Mouse (Mus musculus): ENCODE measurements around the gene Gzmf. TPM values are rescaled to one million over a fixed set of nuclear protein-coding genes. Genes with fewer than 3 reads are reported as not detected.
"Not testable (repeated sequence)": the region's sequence is repeated elsewhere in the genome, so short reads cannot be mapped to it uniquely, and the experiment has no call there.

Gene Gzmf
- polyA plus RNA-seq (2012; rRNA removed) = not detected in 2 replicates

- no peak for TF ChIP-seq CTCF (IDR thresholded peaks at IDR 0.05; ENCODE audit: extremely low read depth, insufficient read depth, low read length)
- no peak for TF ChIP-seq POLR2A (IDR thresholded peaks at IDR 0.05; ENCODE audit: extremely low read depth, insufficient read depth, low read length)
- no peak within 1 kb of the TSS for H3K27ac ChIP-seq (ENCODE audit: insufficient read depth, low read length)
- no peak within 1 kb of the TSS for H3K4me3 ChIP-seq (ENCODE audit: insufficient read depth, low read length)
- H3K4me1 ChIP-seq (ENCODE audit: control insufficient read depth, insufficient read depth, low read length) = no peaks in the 10 kb centered on the region
These were observed at the start of gene Gzmf for GRCm38 (mm10) chr14:56211317-56211716. TSS of gene Gzmf (minus strand) at chr14:56211417.

GRCm38 (mm10) chr14:56240409-56240808 is 29.2 kb upstream of the Gzmf start:
- H3K27ac ChIP-seq (ENCODE audit: insufficient read depth, low read length) = no peak overlapping the region
- no peaks in the 10 kb centered on the region for H3K4me1 ChIP-seq (ENCODE audit: control insufficient read depth, insufficient read depth, low read length)
- H3K4me3 ChIP-seq (ENCODE audit: insufficient read depth, low read length) = no peak overlapping the region
- no peak for TF ChIP-seq CTCF (IDR thresholded peaks at IDR 0.05; ENCODE audit: extremely low read depth, insufficient read depth, low read length)
- TF ChIP-seq POLR2A (IDR thresholded peaks at IDR 0.05; ENCODE audit: extremely low read depth, insufficient read depth, low read length) = no peak

- no peak within 1 kb of the TSS for H3K27ac ChIP-seq (ENCODE audit: insufficient read depth, low read length)
- H3K4me1 ChIP-seq (ENCODE audit: control insufficient read depth, insufficient read depth, low read length) = no peaks in the 10 kb centered on the region
- no peak within 1 kb of the TSS for H3K4me3 ChIP-seq (ENCODE audit: insufficient read depth, low read length)
- TF ChIP-seq CTCF (IDR thresholded peaks at IDR 0.05; ENCODE audit: extremely low read depth, insufficient read depth, low read length) (no peak), POLR2A (IDR thresholded peaks at IDR 0.05; ENCODE audit: extremely low read depth, insufficient read depth, low read length) (no peak)
These were observed 23.3 kb upstream of the Gzmf start, which contains the start of gene Gzmc for GRCm38 (mm10) chr14:56234556-56234955. TSS of gene Gzmc (minus strand) at chr14:56234656.

- TF ChIP-seq POLR2A (IDR thresholded peaks at IDR 0.05; ENCODE audit: extremely low read depth, insufficient read depth, low read length) (no peak), CTCF (IDR thresholded peaks at IDR 0.05; ENCODE audit: extremely low read depth, insufficient read depth, low read length) (no peak)
- no peak overlapping the region for H3K27ac ChIP-seq (ENCODE audit: insufficient read depth, low read length)
- no peaks in the 10 kb centered on the region for H3K4me1 ChIP-seq (ENCODE audit: control insufficient read depth, insufficient read depth, low read length)
- H3K4me3 ChIP-seq (ENCODE audit: insufficient read depth, low read length) = no peak overlapping the region
These were observed 5.6 kb downstream of the Gzmf start for GRCm38 (mm10) chr14:56205613-56206012.

- H3K4me3 ChIP-seq (ENCODE audit: insufficient read depth, low read length); H3K27ac ChIP-seq (ENCODE audit: insufficient read depth, low read length): not testable (repeated sequence)
- peak; percentile 31 for TF ChIP-seq CTCF (IDR thresholded peaks at IDR 0.05; ENCODE audit: extremely low read depth, insufficient read depth, low read length)
These were observed 6.2 kb downstream of the Gzmf start for GRCm38 (mm10) chr14:56205021-56205420.

GRCm38 (mm10) chr14:56203975-56204374 is 7.2 kb downstream of the Gzmf start:
- Histone ChIP-seq H3K4me1 (ENCODE audit: control insufficient read depth, insufficient read depth, low read length) (no peaks in the 10 kb centered on the region), H3K27ac (ENCODE audit: insufficient read depth, low read length) (no peak overlapping the region), H3K4me3 (ENCODE audit: insufficient read depth, low read length) (no peak overlapping the region)
- peak; percentile 92 for TF ChIP-seq CTCF (IDR thresholded peaks at IDR 0.05; ENCODE audit: extremely low read depth, insufficient read depth, low read length)
- no peak for TF ChIP-seq POLR2A (IDR thresholded peaks at IDR 0.05; ENCODE audit: extremely low read depth, insufficient read depth, low read length)

More at GRCm38 (mm10) chr14:56205021-56205420, 6.2 kb downstream of the Gzmf start:
- H3K4me1 ChIP-seq (ENCODE audit: control insufficient read depth, insufficient read depth, low read length) = not testable (repeated sequence)

GRCm38 (mm10) chr14:56186946-56187345 is 24.3 kb downstream of the Gzmf start:
- Histone ChIP-seq H3K4me1 (ENCODE audit: control insufficient read depth, insufficient read depth, low read length) (no peaks in the 10 kb centered on the region), H3K27ac (ENCODE audit: insufficient read depth, low read length) (no peak overlapping the region), H3K4me3 (ENCODE audit: insufficient read depth, low read length) (no peak overlapping the region)
- TF ChIP-seq POLR2A (IDR thresholded peaks at IDR 0.05; ENCODE audit: extremely low read depth, insufficient read depth, low read length) = no peak
- TF ChIP-seq CTCF (IDR thresholded peaks at IDR 0.05; ENCODE audit: extremely low read depth, insufficient read depth, low read length) = no peak

GRCm38 (mm10) chr14:56186521-56186920 is 24.7 kb downstream of the Gzmf start:
- no peak overlapping the region for H3K4me3 ChIP-seq (ENCODE audit: insufficient read depth, low read length)
- no peaks in the 10 kb centered on the region for H3K4me1 ChIP-seq (ENCODE audit: control insufficient read depth, insufficient read depth, low read length)
- H3K27ac ChIP-seq (ENCODE audit: insufficient read depth, low read length) = no peak overlapping the region
- TF ChIP-seq POLR2A (IDR thresholded peaks at IDR 0.05; ENCODE audit: extremely low read depth, insufficient read depth, low read length) = no peak
- no peak for TF ChIP-seq CTCF (IDR thresholded peaks at IDR 0.05; ENCODE audit: extremely low read depth, insufficient read depth, low read length)

GRCm38 (mm10) chr14:56177651-56178050 is 33.6 kb downstream of the Gzmf start:
- not testable (repeated sequence) for H3K27ac ChIP-seq (ENCODE audit: insufficient read depth, low read length); H3K4me3 ChIP-seq (ENCODE audit: insufficient read depth, low read length); H3K4me1 ChIP-seq (ENCODE audit: control insufficient read depth, insufficient read depth, low read length)
- TF ChIP-seq CTCF (IDR thresholded peaks at IDR 0.05; ENCODE audit: extremely low read depth, insufficient read depth, low read length) = 0 out of 2 replicates have a peak, but pooled peaks have one; percentile 21

- Histone ChIP-seq H3K27ac (ENCODE audit: insufficient read depth, low read length) (no peak within 1 kb of the TSS), H3K4me3 (ENCODE audit: insufficient read depth, low read length) (no peak within 1 kb of the TSS), H3K4me1 (ENCODE audit: control insufficient read depth, insufficient read depth, low read length) (no peaks in the 10 kb centered on the region)
- TF ChIP-seq POLR2A (IDR thresholded peaks at IDR 0.05; ENCODE audit: extremely low read depth, insufficient read depth, low read length) = no peak
- no peak for TF ChIP-seq CTCF (IDR thresholded peaks at IDR 0.05; ENCODE audit: extremely low read depth, insufficient read depth, low read length)
These were observed 36.7 kb downstream of the Gzmf start, which contains the start of gene Gzmn for GRCm38 (mm10) chr14:56174499-56174898. TSS of gene Gzmn (minus strand) at chr14:56174599.

All from cortical plate, adult 2 months (tissue).